Mouse (Mus musculus) NIH3T3 (cell line): ENCODE data around the gene 0610009B22Rik.
A peak's percentile ranks its signal among the peaks of the same experiment; 100 is the strongest.

ENCODE experiments used
- DNase-seq: peaks from one replicate; pipeline ENCODE4 v3.0.0-alpha.2; 2012; ENCODE audit warnings: low read depth

The 0610009B22Rik gene

GRCm38 (mm10) chr11:51658705-51659104 lies 30.0 kb downstream of the 0610009B22Rik start:
- peak; percentile 64 for DNase-seq

- no peak for DNase-seq
Measured at GRCm38 (mm10) chr11:51658291-51658690, 30.4 kb downstream of the 0610009B22Rik start.

- DNase-seq, result no peak
Measured at GRCm38 (mm10) chr11:51656798-51657521, 31.7 kb downstream of the 0610009B22Rik start.

GRCm38 (mm10) chr11:51654891-51655290 lies 33.8 kb downstream of the 0610009B22Rik start:
- DNase-seq, result peak; percentile 37

GRCm38 (mm10) chr11:51653736-51654135 lies 34.9 kb downstream of the 0610009B22Rik start:
- no peak for DNase-seq

GRCm38 (mm10) chr11:51652889-51653418 lies 35.7 kb downstream of the 0610009B22Rik start:
- DNase-seq, result no peak

- no peak for DNase-seq
Measured at GRCm38 (mm10) chr11:51650691-51651515, 37.8 kb downstream of the 0610009B22Rik start, which contains the start of the genes N4bp3 and D930048N14Rik. Gene N4bp3, minus strand, starts transcription at chr11:51650842. Gene D930048N14Rik, plus strand, starts transcription at chr11:51650954.

GRCm38 (mm10) chr11:51650261-51650660 lies 38.4 kb downstream of the 0610009B22Rik start:
- DNase-seq, result no peak

GRCm38 (mm10) chr11:51649889-51650199 lies 38.8 kb downstream of the 0610009B22Rik start:
- DNase-seq, result no peak

GRCm38 (mm10) chr11:51649111-51649888 lies 39.4 kb downstream of the 0610009B22Rik start:
- no peak for DNase-seq

GRCm38 (mm10) chr11:51648566-51648965 lies 40.1 kb downstream of the 0610009B22Rik start:
- peak; percentile 26 for DNase-seq

GRCm38 (mm10) chr11:51646751-51647667 lies 41.7 kb downstream of the 0610009B22Rik start:
- DNase-seq, result no peak

- no peak for DNase-seq
Measured at GRCm38 (mm10) chr11:51646245-51646644, 42.4 kb downstream of the 0610009B22Rik start.

GRCm38 (mm10) chr11:51645293-51645692 lies 43.4 kb downstream of the 0610009B22Rik start:
- peak; percentile 17 for DNase-seq

GRCm38 (mm10) chr11:51644217-51644616 lies 44.5 kb downstream of the 0610009B22Rik start:
- no peak for DNase-seq

- no peak for DNase-seq
Measured at GRCm38 (mm10) chr11:51643761-51644160, 44.9 kb downstream of the 0610009B22Rik start.

- no peak for DNase-seq
Measured at GRCm38 (mm10) chr11:51643202-51643601, 45.5 kb downstream of the 0610009B22Rik start.

- peak; percentile 32 for DNase-seq
Measured at GRCm38 (mm10) chr11:51640748-51641147, 47.9 kb downstream of the 0610009B22Rik start.

GRCm38 (mm10) chr11:51638497-51638896 lies 50.2 kb downstream of the 0610009B22Rik start:
- no peak for DNase-seq

GRCm38 (mm10) chr11:51637971-51638414 lies 50.7 kb downstream of the 0610009B22Rik start:
- DNase-seq, result no peak

GRCm38 (mm10) chr11:51636323-51636684 lies 52.4 kb downstream of the 0610009B22Rik start:
- peak; percentile 90 for DNase-seq
